20 mouse cellular contexts compared by ENCODE assay signal in the genomic region with DNA sequence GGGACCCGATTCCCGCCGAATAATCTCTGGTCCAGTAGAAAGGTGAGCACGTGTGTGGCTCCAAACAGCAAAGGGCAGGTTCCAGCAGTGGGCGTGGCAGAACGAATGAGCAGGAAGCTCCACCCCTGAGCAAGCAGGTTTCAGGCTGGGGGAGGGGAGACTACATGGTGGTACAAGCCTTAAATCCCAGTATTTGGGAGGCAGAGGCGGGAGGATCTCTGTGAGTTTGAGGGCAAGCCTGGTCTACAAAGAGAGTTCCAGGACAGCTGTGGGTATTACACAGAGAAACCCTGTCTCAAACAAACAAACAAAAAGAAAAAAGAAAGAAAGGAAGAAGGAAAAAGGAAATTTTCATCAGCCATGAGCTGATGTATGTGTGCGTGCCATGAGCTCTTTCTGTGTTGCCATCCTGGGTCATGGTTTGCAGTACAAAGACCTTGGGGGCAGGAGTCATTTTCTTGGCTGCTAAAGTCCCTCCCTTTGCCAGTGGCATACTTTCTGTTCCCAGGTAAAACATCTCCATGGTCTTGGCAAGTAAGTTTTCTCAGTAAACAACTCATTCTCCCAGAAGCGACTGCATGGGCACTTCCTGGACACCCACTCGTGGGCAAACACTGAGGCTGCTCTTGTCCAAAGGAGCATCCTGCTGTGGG.
"Had no signal": no experiment of that assay in that cellular context is flagged by ENCODE, and none has a peak within 500 bp of the region (broad histone marks: within the 10 kb centered on the region; RNA-seq: fewer than 3 reads in every experiment).

No protein-coding gene starts in this region.

- H3K36me3 ChIP-seq: kidney, embryonic 15.5 days; liver, embryonic 15.5 days; lung, embryonic 15.5 days; neural tube, embryonic 12.5 days; neural tube, embryonic 15.5 days had no signal

- H3K27ac ChIP-seq: kidney, embryonic 15.5 days; left cerebral cortex, adult 2 months; liver, embryonic 15.5 days; lung, embryonic 15.5 days; neural tube, embryonic 12.5 days; neural tube, embryonic 15.5 days; stomach, postnatal 0 days had no signal

- H3K9me3 ChIP-seq: kidney, embryonic 15.5 days; liver, embryonic 15.5 days; lung, embryonic 15.5 days; neural tube, embryonic 12.5 days; neural tube, embryonic 15.5 days had no signal

- H3K4me1 ChIP-seq: neural tube, embryonic 12.5 days had no signal

- H3K9ac ChIP-seq: kidney, embryonic 15.5 days; liver, embryonic 15.5 days; lung, embryonic 15.5 days; neural tube, embryonic 12.5 days; neural tube, embryonic 15.5 days had no signal

- H3K4me3 ChIP-seq: kidney, embryonic 15.5 days; left cerebral cortex, adult 2 months; liver, embryonic 15.5 days; lung, embryonic 15.5 days; neural tube, embryonic 12.5 days; neural tube, embryonic 15.5 days had no signal

- H3K27me3 ChIP-seq: kidney, embryonic 15.5 days; liver, embryonic 15.5 days; lung, embryonic 15.5 days; neural tube, embryonic 12.5 days; neural tube, embryonic 15.5 days had no signal

- DNase-seq: kidney, adult 8-10 months; kidney, postnatal 10 days; kidney, postnatal 36 days; layer of hippocampus, postnatal 36 days; lung, adult 18-20 months; lung, postnatal 10 days; lung, postnatal 4 days; midbrain, embryonic 14.5 days; right cerebral cortex, adult 18-20 months; right cerebral cortex, postnatal 14 days; right cerebral cortex, postnatal 4 days; thymus, adult 2 months; thymus, postnatal 14 days had no signal
